Mouse (Mus musculus): Measurements from ENCODE around the gene Prpf40b.
"Not testable (repeated sequence)": the region's sequence is repeated elsewhere in the genome, so short reads cannot be mapped to it uniquely, and the experiment has no call there.

The Prpf40b gene

GRCm38 (mm10) chr15:99294813-99295374 is at the start of gene Prpf40b:
Gene Prpf40b (plus strand): TSS chr15:99295087.
- peak; percentile 94 for DNase-seq (ENCODE audit: low spot score in 2 of 2)

GRCm38 (mm10) chr15:99246736-99247135 is 48.2 kb upstream of the Prpf40b start:
- not testable (repeated sequence) for DNase-seq (ENCODE audit: low spot score in 2 of 2)

GRCm38 (mm10) chr15:99248972-99249371 is 45.9 kb upstream of the Prpf40b start:
- peak; percentile 80 to 88 for DNase-seq (ENCODE audit: low spot score in 2 of 2)

GRCm38 (mm10) chr15:99249938-99250337 is 44.9 kb upstream of the Prpf40b start:
- no peak for DNase-seq (ENCODE audit: low spot score in 2 of 2)

GRCm38 (mm10) chr15:99251111-99251510 is 43.8 kb upstream of the Prpf40b start:
- not testable (repeated sequence) for DNase-seq (ENCODE audit: low spot score in 2 of 2)

- DNase-seq (ENCODE audit: low spot score in 2 of 2) = peak; percentile 97
These were observed 43.1 kb upstream of the Prpf40b start, which contains the start of gene Mcrs1 for GRCm38 (mm10) chr15:99251626-99252380. Gene Mcrs1 (minus strand): TSS chr15:99251961.

GRCm38 (mm10) chr15:99252381-99253174 is 42.3 kb upstream of the Prpf40b start:
- no peak for DNase-seq (ENCODE audit: low spot score in 2 of 2)

GRCm38 (mm10) chr15:99253175-99253479 is 41.8 kb upstream of the Prpf40b start:
- DNase-seq (ENCODE audit: low spot score in 2 of 2) = not testable (repeated sequence)

- no peak for DNase-seq (ENCODE audit: low spot score in 2 of 2)
These were observed 41.1 kb upstream of the Prpf40b start for GRCm38 (mm10) chr15:99253772-99254171.

GRCm38 (mm10) chr15:99254477-99255005 is 40.3 kb upstream of the Prpf40b start:
- no peak for DNase-seq (ENCODE audit: low spot score in 2 of 2)

GRCm38 (mm10) chr15:99255241-99255749 is 39.6 kb upstream of the Prpf40b start:
- no peak for DNase-seq (ENCODE audit: low spot score in 2 of 2)

- DNase-seq (ENCODE audit: low spot score in 2 of 2) = no peak
These were observed 35.6 kb upstream of the Prpf40b start for GRCm38 (mm10) chr15:99259167-99259729.

- no peak for DNase-seq (ENCODE audit: low spot score in 2 of 2)
These were observed 35.1 kb upstream of the Prpf40b start for GRCm38 (mm10) chr15:99259730-99260252.

- DNase-seq (ENCODE audit: low spot score in 2 of 2) = no peak
These were observed 32.2 kb upstream of the Prpf40b start for GRCm38 (mm10) chr15:99262702-99263101.

- DNase-seq (ENCODE audit: low spot score in 2 of 2) = no peak
These were observed 30.5 kb upstream of the Prpf40b start for GRCm38 (mm10) chr15:99264363-99264762.

- peak in 1 of 2 experiments; percentile 52 for DNase-seq (ENCODE audit: low spot score in 2 of 2)
These were observed 29.2 kb upstream of the Prpf40b start for GRCm38 (mm10) chr15:99265679-99266078.

- DNase-seq (ENCODE audit: low spot score in 2 of 2) = no peak
These were observed 18.8 kb upstream of the Prpf40b start for GRCm38 (mm10) chr15:99276095-99276494.

- no peak for DNase-seq (ENCODE audit: low spot score in 2 of 2)
These were observed 16.6 kb upstream of the Prpf40b start for GRCm38 (mm10) chr15:99278271-99278670.

- no peak for DNase-seq (ENCODE audit: low spot score in 2 of 2)
These were observed 11.4 kb upstream of the Prpf40b start for GRCm38 (mm10) chr15:99283456-99283855.

GRCm38 (mm10) chr15:99284527-99285188 is 10.2 kb upstream of the Prpf40b start:
- no peak for DNase-seq (ENCODE audit: low spot score in 2 of 2)

- DNase-seq (ENCODE audit: low spot score in 2 of 2) = no peak
These were observed 9.7 kb upstream of the Prpf40b start for GRCm38 (mm10) chr15:99285189-99285535.

Measured in right cerebral cortex, postnatal 36 days (tissue).